Mouse (Mus musculus) G1E-ER4 (cell line): ENCODE measurements around the gene Pitpnb. TPM values are rescaled to one million over a fixed set of nuclear protein-coding genes. Genes with fewer than 3 reads are reported as not detected.

Experiments used
- GATA1 ChIP-seq: IDR thresholded peaks from one replicate; pipeline ENCODE4 v1.8.0; 2012; ENCODE audit warnings: low read length, inconsistent platforms
- polyA plus RNA-seq: library from polyadenylated mRNA; stranded (reverse); fragments of >175 nt; gene quantifications from 2 replicates; pipeline ENCODE4 v1.2.3, GENCODE M21; 2012

Pitpnb gene
- polyA plus RNA-seq, 1 experiment, result 21.5 TPM

DNA sequence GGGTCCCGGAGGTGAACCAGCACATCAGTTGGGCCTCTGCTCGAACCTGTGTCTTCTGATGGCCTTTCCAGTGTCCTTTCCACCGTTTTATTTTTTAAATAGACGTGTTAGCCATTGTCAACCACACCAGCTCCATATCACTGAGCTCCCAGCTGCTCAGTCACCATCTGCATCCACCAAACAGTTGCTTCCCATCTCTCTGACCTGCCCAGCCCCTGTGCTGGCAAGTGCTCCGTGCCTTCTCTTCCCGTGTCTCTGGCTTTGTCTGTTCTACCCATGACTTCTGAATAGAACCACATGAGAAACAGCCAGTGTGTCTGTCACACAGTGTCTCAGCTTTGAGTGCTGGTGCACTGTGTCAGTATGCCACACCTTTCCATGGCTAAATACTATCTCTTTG lies 74.2 kb downstream of the Pitpnb start:
- TF ChIP-seq GATA1, result no peak

GRCm38 (mm10) chr5:111408470-111409105 lies 78.0 kb downstream of the Pitpnb start:
- TF ChIP-seq GATA1, result no peak

GRCm38 (mm10) chr5:111409412-111410044 lies 79.0 kb downstream of the Pitpnb start:
- TF ChIP-seq GATA1, result no peak

GRCm38 (mm10) chr5:111410665-111411064 lies 80.1 kb downstream of the Pitpnb start:
- TF ChIP-seq GATA1, result no peak

DNA sequence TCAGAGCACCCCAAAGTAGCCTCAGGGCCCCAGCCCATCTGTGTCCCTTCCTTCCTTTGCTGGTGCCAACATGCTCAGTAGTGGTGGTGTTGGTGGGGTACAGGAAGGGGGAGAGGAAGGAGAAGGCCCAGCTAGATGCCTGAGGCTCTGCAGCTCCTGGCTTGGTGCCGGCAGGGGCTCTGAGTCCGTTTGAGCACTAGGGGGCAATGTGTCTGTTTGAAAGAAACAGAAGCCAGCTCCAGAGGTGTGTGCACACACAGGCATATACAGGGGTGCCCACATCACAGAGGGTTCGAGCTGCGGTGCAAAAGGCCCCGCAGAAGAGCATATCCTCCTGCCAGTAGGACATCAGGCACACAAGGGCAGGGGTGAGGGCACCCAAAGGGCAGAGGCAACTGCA lies 83.6 kb downstream of the Pitpnb start:
- no peak for TF ChIP-seq GATA1

GRCm38 (mm10) chr5:111414770-111415249 lies 84.2 kb downstream of the Pitpnb start:
- TF ChIP-seq GATA1, result no peak

DNA sequence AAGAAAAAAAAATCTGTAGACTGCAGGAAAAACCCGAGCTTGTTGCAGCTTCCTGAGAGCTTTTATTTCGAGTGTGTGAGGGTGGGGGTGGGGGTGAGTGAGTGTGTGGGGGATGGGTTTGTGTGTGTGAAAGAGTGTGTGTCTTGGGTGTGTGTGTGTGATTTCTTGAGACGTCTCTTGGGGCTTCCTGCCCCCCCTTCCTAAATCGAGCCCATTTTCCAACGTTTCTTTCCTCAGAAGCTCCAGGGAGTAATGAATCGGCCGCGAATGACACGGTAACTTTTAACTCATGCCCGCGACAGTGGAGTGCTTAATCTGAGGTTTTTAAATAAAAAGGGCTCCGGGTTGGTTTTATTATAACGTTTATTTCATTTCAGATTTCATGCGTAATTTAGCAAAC lies 85.0 kb downstream of the Pitpnb start:
- TF ChIP-seq GATA1, result no peak

- no peak for TF ChIP-seq GATA1
Observed at GRCm38 (mm10) chr5:111416048-111416447, 85.5 kb downstream of the Pitpnb start.

DNA sequence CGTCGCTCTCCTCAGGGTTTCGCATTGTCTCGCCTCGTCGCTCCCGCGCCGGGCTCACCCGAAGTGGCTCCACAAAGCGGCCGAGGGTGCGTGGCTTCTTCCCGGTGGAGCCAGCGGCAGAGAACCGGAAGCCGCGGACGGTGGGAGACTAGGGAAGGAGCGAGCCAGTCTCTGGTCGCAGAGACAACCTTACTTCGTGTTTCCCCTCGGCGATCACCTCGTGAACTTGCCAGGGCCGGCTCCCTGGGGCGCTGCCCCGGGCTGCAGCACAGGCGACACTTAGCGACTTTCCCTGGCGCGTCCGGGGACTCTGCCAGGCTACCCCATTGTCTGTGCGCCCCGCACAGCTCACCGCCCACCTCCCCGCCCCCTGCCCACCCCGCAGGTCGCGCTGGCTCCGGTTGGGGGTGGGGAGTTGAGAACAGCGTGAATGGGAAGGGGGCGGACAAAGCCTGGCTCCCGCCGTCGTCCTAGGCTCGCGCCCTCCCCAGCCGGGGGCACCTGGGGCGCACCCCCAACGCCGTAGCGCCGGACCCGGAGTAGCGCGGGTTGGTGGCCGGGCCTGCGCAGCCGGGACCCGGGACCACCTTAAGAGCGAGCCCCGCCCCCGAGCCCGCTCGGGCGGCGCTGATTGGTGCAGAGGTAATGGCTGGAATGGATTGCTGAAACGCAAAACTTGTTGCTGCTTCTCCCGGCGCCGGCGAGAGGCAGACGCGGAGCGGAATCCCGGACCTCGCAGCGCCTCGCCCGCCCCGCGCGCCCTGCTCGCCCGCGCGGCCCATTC lies 86.2 kb downstream of the Pitpnb start, which contains the start of gene Mn1:
TSS of gene Mn1 (plus strand) at position 772 of the 784 bp plus-strand sequence.
- TF ChIP-seq GATA1, result no peak

DNA sequence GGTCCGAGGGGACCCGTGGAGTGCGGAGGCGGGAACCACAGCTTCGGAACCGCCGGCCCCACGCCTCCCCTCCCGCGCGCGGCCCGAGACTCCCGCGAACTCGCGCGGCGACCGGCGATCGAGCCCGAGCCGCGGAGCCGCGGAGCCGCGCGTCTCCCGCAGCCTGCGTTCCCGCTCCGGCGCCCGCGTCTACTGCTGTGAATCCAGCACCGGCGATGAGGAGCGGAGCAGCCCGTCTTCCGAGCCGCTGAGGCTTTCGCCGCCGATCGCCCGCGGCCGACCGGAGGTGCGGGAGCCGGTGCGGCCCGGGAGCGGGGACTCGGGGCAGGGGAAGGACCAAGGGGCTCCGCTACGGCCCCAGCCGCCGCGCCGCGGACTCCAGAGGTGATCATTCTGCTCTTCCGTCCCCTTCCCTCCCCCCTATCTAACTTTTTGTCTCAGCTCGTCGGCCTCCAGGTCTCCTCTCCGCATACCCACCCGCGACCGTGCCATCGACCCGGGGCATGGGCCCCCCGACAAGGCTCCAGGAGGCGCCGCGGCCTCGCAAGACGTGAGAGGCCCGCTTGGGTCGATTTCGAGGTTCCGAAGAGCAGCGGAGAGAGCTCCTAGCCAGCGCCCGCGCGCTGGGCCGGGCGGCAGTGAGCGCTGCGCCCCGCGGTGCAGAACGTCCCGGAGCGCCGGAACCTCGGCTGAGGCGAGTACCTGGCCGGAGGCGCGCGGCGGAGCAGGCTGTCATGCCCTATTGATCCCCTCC lies 87.0 kb downstream of the Pitpnb start:
- no peak for TF ChIP-seq GATA1

DNA sequence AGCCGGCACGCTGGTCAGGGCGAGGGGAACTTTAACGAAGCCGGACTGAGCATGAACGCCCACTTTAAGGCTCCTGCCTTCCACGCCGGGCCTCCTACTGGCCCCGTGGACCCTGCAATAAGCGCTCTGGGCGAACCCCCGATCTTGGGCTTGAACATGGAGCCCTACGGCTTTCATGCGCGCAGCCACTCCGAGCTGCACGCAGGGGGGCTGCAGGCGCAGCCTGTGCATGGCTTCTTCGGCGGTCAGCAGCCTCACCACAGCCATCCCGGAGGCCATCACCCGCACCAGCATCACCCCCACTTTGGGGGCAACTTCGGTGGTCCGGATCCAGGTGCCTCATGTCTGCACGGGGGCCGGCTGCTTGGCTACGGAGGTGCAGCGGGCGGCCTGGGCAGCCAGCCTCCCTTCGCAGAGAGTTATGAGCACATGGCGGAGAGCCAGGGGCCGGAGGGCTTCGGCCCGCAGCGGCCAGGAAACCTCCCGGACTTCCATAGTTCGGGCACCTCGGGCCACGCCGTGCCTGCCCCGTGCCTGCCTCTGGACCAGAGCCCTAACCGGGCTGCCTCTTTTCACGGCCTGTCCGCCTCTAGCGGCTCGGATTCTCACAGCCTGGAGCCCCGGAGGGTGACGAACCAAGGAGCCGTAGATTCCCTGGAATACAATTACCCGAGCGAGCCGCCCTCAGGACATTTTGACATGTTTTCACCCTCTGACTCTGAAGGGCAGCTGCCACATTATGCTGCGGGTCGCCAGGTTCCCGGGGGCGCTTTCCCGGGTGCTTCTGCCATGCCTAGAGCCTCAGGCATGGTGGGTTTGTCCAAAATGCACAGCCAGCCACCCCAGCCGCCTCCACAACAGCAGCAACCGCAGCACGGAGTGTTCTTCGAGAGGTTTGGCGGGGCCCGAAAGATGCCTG lies 87.9 kb downstream of the Pitpnb start:
- TF ChIP-seq GATA1, result no peak

DNA sequence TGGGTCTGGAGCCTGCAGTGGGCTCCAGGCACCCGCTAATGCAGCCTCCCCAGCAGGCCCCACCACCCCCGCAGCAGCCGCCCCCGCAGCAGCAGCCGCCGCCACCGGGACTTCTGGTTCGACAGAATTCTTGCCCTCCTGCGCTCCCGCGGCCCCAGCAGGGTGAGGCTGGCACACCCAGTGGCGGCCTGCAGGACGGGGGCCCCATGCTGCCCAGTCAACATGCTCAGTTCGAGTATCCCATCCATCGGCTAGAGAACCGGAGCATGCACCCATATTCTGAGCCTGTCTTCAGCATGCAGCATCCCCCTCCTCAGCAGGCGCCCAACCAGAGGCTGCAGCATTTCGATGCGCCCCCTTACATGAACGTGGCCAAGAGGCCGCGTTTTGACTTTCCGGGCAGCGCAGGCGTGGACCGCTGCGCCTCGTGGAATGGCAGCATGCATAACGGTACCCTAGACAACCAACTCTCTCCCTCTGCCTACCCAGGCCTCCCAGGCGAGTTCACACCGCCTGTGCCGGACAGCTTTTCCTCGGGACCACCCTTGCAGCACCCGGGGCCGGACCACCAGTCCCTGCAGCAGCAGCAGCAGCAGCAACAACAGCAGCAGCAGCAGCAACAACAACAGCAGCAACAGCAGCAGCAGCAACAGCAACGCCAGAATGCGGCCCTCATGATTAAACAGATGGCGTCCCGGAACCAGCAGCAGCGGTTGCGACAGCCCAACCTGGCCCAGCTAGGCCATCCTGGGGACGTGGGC lies 88.7 kb downstream of the Pitpnb start:
- TF ChIP-seq GATA1, result no peak

DNA sequence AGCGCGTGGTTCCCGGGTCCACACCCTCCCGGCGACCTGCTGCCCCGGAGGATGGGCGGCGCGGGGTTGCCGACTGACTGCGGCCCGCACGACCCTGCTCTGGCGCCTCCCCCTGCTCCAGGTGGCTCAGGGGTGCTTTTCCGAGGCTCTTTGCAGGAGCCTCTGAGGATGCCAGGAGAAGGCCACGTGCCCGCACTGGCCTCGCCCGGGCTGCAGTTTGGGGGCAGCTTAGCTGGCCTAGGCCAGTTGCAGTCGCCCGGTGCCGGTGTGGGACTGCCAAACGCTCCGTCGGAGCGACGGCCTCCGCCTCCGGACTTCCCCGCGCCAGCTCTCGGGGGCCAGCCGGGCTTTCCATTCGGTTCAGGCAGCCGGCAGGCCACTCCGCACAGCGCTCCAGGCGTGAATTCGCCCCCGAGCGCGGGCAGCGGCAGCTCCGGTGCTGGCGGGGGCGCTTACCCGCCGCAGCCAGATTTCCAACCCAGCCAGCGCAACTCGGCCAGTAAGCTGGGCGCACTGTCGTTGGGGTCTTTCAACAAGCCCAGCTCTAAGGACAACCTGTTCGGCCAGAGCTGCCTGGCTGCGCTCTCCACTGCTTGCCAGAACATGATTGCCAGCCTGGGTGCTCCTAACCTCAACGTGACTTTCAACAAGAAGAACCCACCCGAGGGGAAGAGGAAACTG lies 89.6 kb downstream of the Pitpnb start:
- TF ChIP-seq GATA1, result no peak
